Mouse (Mus musculus) heart, embryonic 12.5 days (tissue): ENCODE measurements around the gene Pgm2l1. TPM values are rescaled to one million over a fixed set of nuclear protein-coding genes. Genes with fewer than 3 reads are reported as not detected.

Experiments
- ATAC-seq: fragments of 200-750 bp; cut with Nextera tagmentation; 2 replicates; pipeline ENCODE4 v1.8.0; 2017; ENCODE audit warnings: moderate TSS enrichment, moderate library complexity; ENCODE audit not compliant: insufficient number of reproducible peaks, low FRiP score
- H3K27ac ChIP-seq: fragments of 300-500 bp; sonication (generic); 2 replicates; pipeline ENCODE4 v1.5.1; 2016; ENCODE audit warnings: mild to moderate bottlenecking, moderate library complexity; ENCODE audit not compliant: poor library complexity, severe bottlenecking
- H3K27me3 ChIP-seq: fragments of 300-500 bp; sonication (generic); replicated peaks from 2 replicates; pipeline ENCODE4 v1.6.1; 2016; ENCODE audit warnings: mild to moderate bottlenecking, moderate library complexity
- H3K36me3 ChIP-seq: fragments of 300-500 bp; sonication (generic); 2 replicates; pipeline ENCODE4 v1.6.1; 2016; ENCODE audit warnings: mild to moderate bottlenecking, moderate library complexity
- H3K4me1 ChIP-seq: fragments of 300-500 bp; sonication (generic); replicated peaks from 2 replicates; pipeline ENCODE4 v1.6.1; 2016; ENCODE audit warnings: mild to moderate bottlenecking
- H3K4me2 ChIP-seq: fragments of 300-500 bp; sonication (generic); 2 replicates; pipeline ENCODE4 v1.6.1; 2016; ENCODE audit warnings: mild to moderate bottlenecking, moderate library complexity
- H3K4me3 ChIP-seq: fragments of 300-500 bp; sonication (generic); 2 replicates; pipeline ENCODE4 v1.5.1; 2016; ENCODE audit warnings: mild to moderate bottlenecking
- H3K9ac ChIP-seq: fragments of 300-500 bp; sonication (generic); 2 replicates; pipeline ENCODE4 v1.6.1; 2016; ENCODE audit warnings: mild to moderate bottlenecking, moderate library complexity
- H3K9me3 ChIP-seq: fragments of 300-500 bp; sonication (generic); replicated peaks from 2 replicates; pipeline ENCODE4 v1.6.1; 2016; ENCODE audit warnings: mild to moderate bottlenecking, moderate library complexity
- WGBS: fragments of 180-500 bp; shearing (Covaris S2); methylation state at CpG from one replicate; pipeline ENCODE4 v1.1.7; 2016; 5-methylcytosine and 5-hydroxymethylcytosine counted together
- polyA plus RNA-seq: library from polyadenylated mRNA; unstranded; fragments of >200 nt; fragmentation: Nextera tagmentation; extraction: Ambion mirVana; gene quantifications from 2 replicates; pipeline ENCODE4 v1.2.1, GENCODE M21; 2016

Gene Pgm2l1
- polyA plus RNA-seq, 1 experiment from 2014 or later: 1.9 TPM

GRCm38 (mm10) chr7:100296699-100297098 is 69.5 kb downstream of the Pgm2l1 start:
- no peak overlapping the region for H3K27ac ChIP-seq
- ATAC-seq: no peak
- 73% methylated on average over 6 of the region's 6 CpGs for WGBS

DNA sequence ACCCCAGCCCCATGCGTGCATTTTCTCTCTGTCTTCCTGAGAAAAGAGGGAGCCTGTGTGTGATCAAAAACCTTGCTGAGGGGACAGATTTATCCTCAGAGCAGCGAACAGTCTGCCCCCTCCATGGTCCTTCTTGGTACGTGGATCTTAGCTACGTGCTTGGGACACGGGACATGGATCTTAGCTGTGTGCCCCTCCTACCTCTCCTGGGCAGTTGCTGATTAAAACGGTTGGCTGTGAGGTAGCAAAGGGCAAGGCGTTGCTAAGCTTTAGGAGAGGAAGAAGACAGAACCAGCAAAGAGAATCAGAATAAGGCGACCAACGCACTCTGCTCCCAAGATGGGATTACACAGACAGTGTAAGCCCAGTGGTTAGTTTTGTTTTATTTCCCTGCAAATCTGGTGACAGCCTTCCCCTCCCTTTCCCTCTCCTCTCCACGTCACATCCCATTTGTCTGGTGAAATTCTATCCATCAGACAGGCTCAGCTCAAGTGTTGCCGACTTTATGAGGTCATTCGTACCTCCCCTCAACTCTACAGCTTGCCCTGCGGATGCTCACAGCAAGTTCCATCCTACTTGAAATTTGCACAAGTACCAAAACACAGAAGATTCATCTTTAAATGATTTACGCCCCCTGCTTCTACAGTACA is 71.8 kb downstream of the Pgm2l1 start:
- peak overlapping the region; percentile 56; the same call in 1 of the 2 replicates for H3K27ac ChIP-seq
- H3K4me2 ChIP-seq: no peak overlapping the region
- no peak for ATAC-seq
- H3K4me1 ChIP-seq: peaks cover 50% of the 10 kb centered on the region
- H3K9me3 ChIP-seq: no peaks in the 10 kb centered on the region
- H3K36me3 ChIP-seq: peaks cover 19% of the 10 kb centered on the region; the same call in 1 of the 2 replicates
- no peak overlapping the region for H3K4me3 ChIP-seq
- 67% methylated on average over 14 of the region's 14 CpGs for WGBS
- no peaks in the 10 kb centered on the region for H3K27me3 ChIP-seq
- no peak overlapping the region for H3K9ac ChIP-seq

More at GRCm38 (mm10) chr7:100296699-100297098, 69.5 kb downstream of the Pgm2l1 start:
- Histone ChIP-seq H3K4me1 (peaks cover 39% of the 10 kb centered on the region), H3K9ac (no peak overlapping the region), H3K4me3 (no peak overlapping the region), H3K27me3 (no peaks in the 10 kb centered on the region; the same call in 1 of the 2 replicates), H3K36me3 (peaks cover 29% of the 10 kb centered on the region), H3K9me3 (no peaks in the 10 kb centered on the region), H3K4me2 (no peak overlapping the region)

- Histone ChIP-seq H3K27ac (peak overlapping the region; percentile 68; the same call in 1 of the 2 replicates), H3K9me3 (no peaks in the 10 kb centered on the region), H3K4me2 (no peak overlapping the region), H3K36me3 (peaks cover 10% of the 10 kb centered on the region; the same call in 1 of the 2 replicates), H3K27me3 (no peaks in the 10 kb centered on the region), H3K4me1 (peaks cover 50% of the 10 kb centered on the region), H3K9ac (no peak overlapping the region), H3K4me3 (no peak overlapping the region)
- no peak for ATAC-seq
- 51% methylated on average over 3 of the region's 3 CpGs for WGBS
Observed at GRCm38 (mm10) chr7:100301390-100301789, 74.2 kb downstream of the Pgm2l1 start.

DNA sequence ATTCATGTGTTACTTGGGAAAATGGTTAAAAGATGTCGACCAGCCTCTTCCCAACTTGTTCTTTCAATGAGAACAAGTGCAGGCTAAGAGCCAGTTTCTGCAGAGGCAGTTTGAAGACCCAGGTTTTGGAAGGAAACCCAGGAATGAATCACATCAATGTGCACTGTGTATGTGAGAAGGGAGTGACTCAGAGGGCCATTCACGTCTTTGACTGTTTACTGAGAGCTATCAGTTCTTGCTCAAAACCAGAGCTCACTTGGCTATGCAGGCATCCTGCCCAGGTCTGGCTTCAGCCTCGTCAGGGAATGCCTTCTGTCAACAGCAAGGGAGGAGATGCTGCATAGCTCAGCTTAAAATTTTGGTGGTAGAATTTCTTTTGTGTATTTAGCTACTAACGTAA is 75.1 kb downstream of the Pgm2l1 start:
- H3K27ac ChIP-seq: peak overlapping the region; percentile 68
- 39% methylated on average over 4 of the region's 4 CpGs for WGBS

DNA sequence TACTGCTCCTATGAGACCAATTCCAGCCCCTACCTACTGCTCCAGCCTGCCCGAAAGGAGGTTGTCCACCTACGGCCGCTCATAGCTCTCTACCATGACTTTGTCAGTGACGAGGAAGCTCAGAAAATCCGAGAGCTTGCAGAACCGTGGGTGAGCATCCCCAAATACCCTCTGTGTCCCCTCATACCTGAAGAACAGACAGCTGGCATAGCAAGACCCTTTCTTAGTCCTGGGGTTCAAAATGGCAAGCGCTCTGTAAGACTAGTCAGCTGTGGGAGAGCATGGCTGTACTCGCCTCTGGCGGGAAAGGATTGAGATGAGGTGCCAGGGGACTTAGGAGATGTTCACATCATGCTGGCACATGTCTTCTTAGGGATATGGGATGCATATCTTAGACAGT is 78.7 kb downstream of the Pgm2l1 start:
- no peak overlapping the region for H3K9ac ChIP-seq
- no peaks in the 10 kb centered on the region for H3K36me3 ChIP-seq
- no peak overlapping the region for H3K4me3 ChIP-seq
- no peaks in the 10 kb centered on the region for H3K9me3 ChIP-seq
- no peak for ATAC-seq
- no peak overlapping the region for H3K4me2 ChIP-seq
- no peaks in the 10 kb centered on the region for H3K27me3 ChIP-seq
- H3K27ac ChIP-seq: no peak overlapping the region
- WGBS: 87% methylated on average over 9 of the region's 9 CpGs
- H3K4me1 ChIP-seq: peaks cover 45% of the 10 kb centered on the region

More for the DNA sequence above, 75.1 kb downstream of the Pgm2l1 start:
- Histone ChIP-seq H3K9ac (no peak overlapping the region), H3K4me1 (peaks cover 43% of the 10 kb centered on the region), H3K36me3 (peaks cover 5% of the 10 kb centered on the region; the same call in 1 of the 2 replicates), H3K4me2 (no peak overlapping the region), H3K4me3 (no peak overlapping the region), H3K9me3 (no peaks in the 10 kb centered on the region), H3K27me3 (no peaks in the 10 kb centered on the region)
- peak; percentile 60; the same call in 1 of the 2 replicates for ATAC-seq

GRCm38 (mm10) chr7:100307872-100308653 is 80.9 kb downstream of the Pgm2l1 start:
- Histone ChIP-seq H3K27ac (no peak overlapping the region; the same call in 1 of the 2 replicates), H3K27me3 (no peaks in the 10 kb centered on the region), H3K36me3 (no peaks in the 10 kb centered on the region), H3K4me3 (no peak overlapping the region), H3K9me3 (no peaks in the 10 kb centered on the region), H3K4me1 (peaks cover 27% of the 10 kb centered on the region), H3K9ac (no peak overlapping the region), H3K4me2 (no peak overlapping the region)
- WGBS: 79% methylated on average over 6 of the region's 6 CpGs
- ATAC-seq: no peak

GRCm38 (mm10) chr7:100309216-100309615 is 82.0 kb downstream of the Pgm2l1 start:
- Histone ChIP-seq H3K4me3 (no peak overlapping the region), H3K27ac (peak overlapping the region; percentile 73), H3K9me3 (no peaks in the 10 kb centered on the region), H3K9ac (0 out of 2 replicates have a peak overlapping the region, but pooled peaks have one; percentile 9), H3K36me3 (no peaks in the 10 kb centered on the region), H3K4me1 (peaks cover 27% of the 10 kb centered on the region), H3K27me3 (no peaks in the 10 kb centered on the region), H3K4me2 (no peak overlapping the region)
- no peak for ATAC-seq
- WGBS: 25% methylated on average over 1 of the region's 1 CpGs

- 10% methylated on average over 6 of the region's 6 CpGs for WGBS
- peaks cover 27% of the 10 kb centered on the region for H3K4me1 ChIP-seq
- H3K27me3 ChIP-seq: no peaks in the 10 kb centered on the region
- no peaks in the 10 kb centered on the region for H3K9me3 ChIP-seq
- no peaks in the 10 kb centered on the region for H3K36me3 ChIP-seq
- no peak overlapping the region for H3K4me3 ChIP-seq
- H3K9ac ChIP-seq: 0 out of 2 replicates have a peak overlapping the region, but pooled peaks have one; percentile 30
- H3K4me2 ChIP-seq: peak overlapping the region; percentile 35; the same call in 1 of the 2 replicates
- ATAC-seq: no peak
- H3K27ac ChIP-seq: peak overlapping the region; percentile 73
Observed at GRCm38 (mm10) chr7:100309679-100310078, 82.5 kb downstream of the Pgm2l1 start.

- H3K27me3 ChIP-seq: no peaks in the 10 kb centered on the region
- no peaks in the 10 kb centered on the region for H3K36me3 ChIP-seq
- no peak overlapping the region for H3K4me3 ChIP-seq
- no peaks in the 10 kb centered on the region for H3K9me3 ChIP-seq
- H3K4me1 ChIP-seq: peaks cover 27% of the 10 kb centered on the region
- no peak overlapping the region for H3K4me2 ChIP-seq
- 72% methylated on average over 12 of the region's 12 CpGs for WGBS
- ATAC-seq: no peak
- no peak overlapping the region for H3K9ac ChIP-seq
- 0 out of 2 replicates have a peak overlapping the region, but pooled peaks have one; percentile 13 for H3K27ac ChIP-seq
Observed at GRCm38 (mm10) chr7:100310290-100310689, 83.1 kb downstream of the Pgm2l1 start.

DNA sequence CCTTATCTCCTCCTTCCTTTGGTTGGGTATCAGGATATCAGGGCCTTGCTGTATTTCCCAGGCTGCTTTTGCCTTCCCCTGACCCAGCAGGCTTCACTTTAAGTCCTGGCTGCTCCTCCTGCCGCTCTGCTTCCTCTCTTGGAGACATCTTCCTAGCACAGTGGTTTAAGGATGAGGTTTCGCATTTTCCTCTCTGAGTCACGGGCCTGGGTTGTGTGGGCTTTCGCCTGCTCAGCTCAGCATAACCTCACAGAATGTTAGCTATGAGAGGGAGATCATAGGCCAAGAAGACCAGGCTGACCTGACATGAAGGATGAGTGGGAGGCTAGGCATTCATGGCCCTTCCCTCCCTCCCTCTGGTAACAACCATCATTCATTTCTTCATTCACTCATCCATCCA is 85.5 kb downstream of the Pgm2l1 start:
- no peak overlapping the region for H3K27ac ChIP-seq
- no peak for ATAC-seq

DNA sequence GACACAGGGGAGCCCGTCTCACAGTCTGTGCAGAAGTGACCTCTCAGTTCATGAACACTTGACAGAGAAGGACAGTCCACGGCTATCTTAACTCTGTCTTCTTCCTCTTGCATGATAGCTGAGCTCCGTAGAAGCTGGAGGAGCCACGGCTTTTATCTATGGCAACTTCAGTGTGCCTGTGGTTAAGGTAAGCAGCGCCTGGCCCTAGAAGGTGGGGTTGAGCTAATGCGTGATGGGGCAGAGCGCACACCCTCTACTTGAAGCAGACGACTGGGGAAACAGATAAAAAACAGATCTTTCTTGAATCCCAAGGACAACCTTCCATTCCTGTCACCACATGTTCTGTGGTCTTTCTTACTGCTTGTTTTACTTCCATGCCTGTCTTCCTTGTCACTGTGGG is 89.7 kb downstream of the Pgm2l1 start:
- Histone ChIP-seq H3K4me1 (peaks cover 5% of the 10 kb centered on the region), H3K27ac (0 out of 2 replicates have a peak overlapping the region, but pooled peaks have one; percentile 20), H3K9me3 (no peaks in the 10 kb centered on the region; the same call in 1 of the 2 replicates), H3K27me3 (no peaks in the 10 kb centered on the region), H3K4me2 (no peak overlapping the region), H3K4me3 (no peak overlapping the region), H3K36me3 (peaks cover 47% of the 10 kb centered on the region), H3K9ac (no peak overlapping the region)
- WGBS: 39% methylated on average over 8 of the region's 8 CpGs
- ATAC-seq: no peak

More for the DNA sequence above, 85.5 kb downstream of the Pgm2l1 start:
- no peak overlapping the region for H3K4me2 ChIP-seq
- no peak overlapping the region for H3K9ac ChIP-seq
- H3K4me3 ChIP-seq: no peak overlapping the region
- H3K4me1 ChIP-seq: peaks cover 27% of the 10 kb centered on the region
- peaks cover 21% of the 10 kb centered on the region for H3K36me3 ChIP-seq
- WGBS: 53% methylated on average over 4 of the region's 4 CpGs
- H3K9me3 ChIP-seq: no peaks in the 10 kb centered on the region
- no peaks in the 10 kb centered on the region for H3K27me3 ChIP-seq
